Mouse (Mus musculus): ENCODE measurements at regions not wholly inside any gene's neighbourhood (a gene's known extent, or its start where the extent isn't known, plus 50 kb on each side); places are given as distances from the start of the nearest gene placed in this dataset.

- DNase-seq (ENCODE audit: extremely low read depth) = no peak
- H3K4me3 ChIP-seq (replicated peaks in 1 of 3; ENCODE audit: low read depth in 2 of 3, low read length in 2 of 3, poor library complexity in 1 of 3) = no peak overlapping the region
- no peak overlapping the region for H3K9ac ChIP-seq (ENCODE audit: insufficient read depth, low read depth)
- in situ Hi-C loops (cut with MboI; ENCODE audit: low pct_ligation_motif_present, low pct_unique_long_range_greater_than_20kb, low sequenced_read_pairs) = no loop called here
- no peaks in the 10 kb centered on the region for H3K9me3 ChIP-seq (replicated peaks; ENCODE audit: low read length)
- no peaks in the 10 kb centered on the region for H3K36me3 ChIP-seq (replicated peaks in 1 of 2; ENCODE audit: control insufficient read depth in 1 of 2, insufficient read depth in 1 of 2, low read length in 1 of 2)
- H3K4me1 ChIP-seq (ENCODE audit: control insufficient read depth in 1 of 2, insufficient read depth in 2 of 2) = no peaks in the 10 kb centered on the region
- dilution Hi-C loops (cut with MboI; ENCODE audit: extremely low pct_ligation_motif_present, extremely low pct_unique_long_range_greater_than_20kb, low sequenced_read_pairs) = no loop called here
- no peak overlapping the region for H3K27ac ChIP-seq (ENCODE audit: insufficient read depth, low read depth)
- no peak for TF ChIP-seq NRF1 (IDR thresholded peaks at IDR 0.05; ENCODE audit: low read depth, low read length)
- TF ChIP-seq E2F4 (IDR thresholded peaks at IDR 0.05; ENCODE audit: insufficient replicate concordance, low read depth, low read length) = no peak
- no peak for TF ChIP-seq HCFC1 (IDR thresholded peaks at IDR 0.05; ENCODE audit: low read depth, low read length)
- no peak for TF ChIP-seq JUN (IDR thresholded peaks at IDR 0.05; ENCODE audit: insufficient read depth, low read depth, low read length)
- no peak for TF ChIP-seq MAFK (IDR thresholded peaks at IDR 0.05; ENCODE audit: insufficient replicate concordance, low read length)
- TF ChIP-seq USF2 (conservative IDR thresholded peaks at IDR 0.05; ENCODE audit: low read depth, low read length) = no peak
- TF ChIP-seq CTCF (conservative IDR thresholded peaks at IDR 0.05 in 1 of 2, IDR thresholded peaks at IDR 0.05 in 1 of 2; ENCODE audit: low read depth in 2 of 2, low read length in 2 of 2) = no peak
- TF ChIP-seq SMC3 (IDR thresholded peaks at IDR 0.05; ENCODE audit: low read depth, low read length) = no peak
- TF ChIP-seq MYC (IDR thresholded peaks at IDR 0.05; ENCODE audit: low read depth, low read length) = no peak
- TF ChIP-seq USF1 (IDR thresholded peaks at IDR 0.05; ENCODE audit: low read depth, low read length) = no peak
- no peak for TF ChIP-seq MAZ (IDR thresholded peaks at IDR 0.05; ENCODE audit: low read depth, low read length)
- TF ChIP-seq MAX (IDR thresholded peaks at IDR 0.05; ENCODE audit: low read length) = no peak
- no peak for TF ChIP-seq UBTF (IDR thresholded peaks at IDR 0.05; ENCODE audit: low read depth, low read length)
- TF ChIP-seq MEF2A (IDR thresholded peaks at IDR 0.05; ENCODE audit: borderline replicate concordance, low read depth, low read length) = no peak
- TF ChIP-seq EP300 (IDR thresholded peaks at IDR 0.05; ENCODE audit: low read length) = no peak
- no peak for TF ChIP-seq GABPA (IDR thresholded peaks at IDR 0.05; ENCODE audit: insufficient replicate concordance, low read depth, low read length)
- no peak for TF ChIP-seq RCOR1 (conservative IDR thresholded peaks at IDR 0.05; ENCODE audit: low read depth, low read length)
- TF ChIP-seq ELF1 (IDR thresholded peaks at IDR 0.05; ENCODE audit: low read depth, low read length) = no peak
- no peak for TF ChIP-seq RAD21 (IDR thresholded peaks at IDR 0.05; ENCODE audit: low read depth, low read length)
- H3K4me2 ChIP-seq (ENCODE audit: insufficient read depth, low read depth, poor library complexity, severe bottlenecking) = no peak overlapping the region
- no peaks in the 10 kb centered on the region for H3K27me3 ChIP-seq (replicated peaks)
- no peaks in the 10 kb centered on the region for H3K79me2 ChIP-seq (replicated peaks; ENCODE audit: control insufficient read depth, extremely low read depth, insufficient read depth, poor library complexity, severe bottlenecking)
Observed at GRCm38 (mm10) chr2:72597941-72598340, 122.0 kb downstream of the Cdca7 start.

DNA sequence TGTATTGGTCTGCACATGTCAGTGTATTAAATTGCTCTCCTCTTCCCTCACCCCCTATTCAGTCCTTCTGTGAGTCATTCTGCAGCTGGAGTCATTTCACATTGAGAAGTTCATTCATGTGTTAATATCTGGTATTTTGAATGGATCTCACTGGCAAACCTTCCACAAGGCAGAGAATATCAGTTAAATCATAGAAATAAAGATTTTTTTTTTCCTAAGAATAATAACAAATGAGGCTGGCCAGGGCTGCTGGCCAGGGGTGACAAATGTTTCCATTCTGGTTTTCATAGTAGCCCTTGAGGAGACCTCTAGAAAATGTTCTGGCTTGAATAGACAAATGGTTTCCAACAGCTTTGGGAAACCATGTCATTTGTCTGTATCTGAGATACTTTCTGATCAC, 124.8 kb downstream of the Cdca7 start:
- TF ChIP-seq POLR2AphosphoS2 (IDR thresholded peaks at IDR 0.05; ENCODE audit: low read depth, low read length) (no peak), IRF4 (IDR thresholded peaks at IDR 0.05; ENCODE audit: low read depth, low read length) (no peak), ZKSCAN1 (IDR thresholded peaks at IDR 0.05; ENCODE audit: borderline replicate concordance, low read depth, low read length) (no peak), UBTF (IDR thresholded peaks at IDR 0.05; ENCODE audit: low read depth, low read length) (no peak), NRF1 (IDR thresholded peaks at IDR 0.05; ENCODE audit: low read depth, low read length) (no peak), MAZ (IDR thresholded peaks at IDR 0.05; ENCODE audit: low read depth, low read length) (no peak), SMC3 (IDR thresholded peaks at IDR 0.05; ENCODE audit: low read depth, low read length) (no peak), ZMIZ1 (IDR thresholded peaks at IDR 0.05; ENCODE audit: low read depth, low read length) (no peak), USF2 (conservative IDR thresholded peaks at IDR 0.05; ENCODE audit: low read depth, low read length) (no peak), E2F4 (IDR thresholded peaks at IDR 0.05; ENCODE audit: insufficient replicate concordance, low read depth, low read length) (no peak), JUN (IDR thresholded peaks at IDR 0.05; ENCODE audit: insufficient read depth, low read depth, low read length) (no peak), EP300 (IDR thresholded peaks at IDR 0.05; ENCODE audit: low read length) (no peak), MXI1 (IDR thresholded peaks at IDR 0.05; ENCODE audit: low read depth, low read length) (no peak)
- H3K36me3 ChIP-seq (replicated peaks in 1 of 2; ENCODE audit: control insufficient read depth in 1 of 2, insufficient read depth in 1 of 2, low read length in 1 of 2) = no peaks in the 10 kb centered on the region
- H3K9me3 ChIP-seq (replicated peaks; ENCODE audit: low read length) = no peaks in the 10 kb centered on the region
- H3K9ac ChIP-seq (ENCODE audit: insufficient read depth, low read depth) = no peak overlapping the region
- no peaks in the 10 kb centered on the region for H3K4me1 ChIP-seq (ENCODE audit: control insufficient read depth in 1 of 2, insufficient read depth in 2 of 2)
- in situ Hi-C loops (cut with MboI; ENCODE audit: low pct_ligation_motif_present, low pct_unique_long_range_greater_than_20kb, low sequenced_read_pairs) (no loop called here), dilution Hi-C loops (cut with MboI; ENCODE audit: extremely low pct_ligation_motif_present, extremely low pct_unique_long_range_greater_than_20kb, low sequenced_read_pairs) (no loop called here)
- no peak overlapping the region for H3K4me3 ChIP-seq (replicated peaks in 1 of 3; ENCODE audit: low read depth in 2 of 3, low read length in 2 of 3, poor library complexity in 1 of 3)
- no peak for DNase-seq (ENCODE audit: extremely low read depth)
- H3K4me2 ChIP-seq (ENCODE audit: insufficient read depth, low read depth, poor library complexity, severe bottlenecking) = no peak overlapping the region
- H3K27ac ChIP-seq (ENCODE audit: insufficient read depth, low read depth) = no peak overlapping the region
- H3K79me2 ChIP-seq (replicated peaks; ENCODE audit: control insufficient read depth, extremely low read depth, insufficient read depth, poor library complexity, severe bottlenecking) = no peaks in the 10 kb centered on the region
- H3K27me3 ChIP-seq (replicated peaks) = no peaks in the 10 kb centered on the region
